Mouse (Mus musculus) ES-E14 (cell line): ENCODE measurements at regions not wholly inside any gene's neighbourhood (a gene's known extent, or its start where the extent isn't known, plus 50 kb on each side); places are given as distances from the start of the nearest gene placed in this dataset.
"Not testable (repeated sequence)": the region's sequence is repeated elsewhere in the genome, so short reads cannot be mapped to it uniquely, and the experiment has no call there.

Experiments used
- CHD2 ChIP-seq: IDR thresholded peaks from 2 replicates; pipeline ENCODE4 v1.6.1; 2014; ENCODE audit warnings: mild to moderate bottlenecking, low read depth, low read length, inconsistent platforms
- HCFC1 ChIP-seq: IDR thresholded peaks from 2 replicates; pipeline ENCODE4 v1.6.1; 2012; ENCODE audit warnings: low read length, inconsistent platforms, borderline replicate concordance; ENCODE audit not compliant: insufficient read depth
- ZC3H11A ChIP-seq: IDR thresholded peaks from 2 replicates; pipeline ENCODE4 v1.6.1; 2012; ENCODE audit warnings: low read depth, mild to moderate bottlenecking, inconsistent platforms, low read length, borderline replicate concordance
- ZNF384 ChIP-seq: IDR thresholded peaks from 2 replicates; pipeline ENCODE4 v1.6.1; 2012; ENCODE audit warnings: low read depth, low read length, inconsistent platforms

DNA sequence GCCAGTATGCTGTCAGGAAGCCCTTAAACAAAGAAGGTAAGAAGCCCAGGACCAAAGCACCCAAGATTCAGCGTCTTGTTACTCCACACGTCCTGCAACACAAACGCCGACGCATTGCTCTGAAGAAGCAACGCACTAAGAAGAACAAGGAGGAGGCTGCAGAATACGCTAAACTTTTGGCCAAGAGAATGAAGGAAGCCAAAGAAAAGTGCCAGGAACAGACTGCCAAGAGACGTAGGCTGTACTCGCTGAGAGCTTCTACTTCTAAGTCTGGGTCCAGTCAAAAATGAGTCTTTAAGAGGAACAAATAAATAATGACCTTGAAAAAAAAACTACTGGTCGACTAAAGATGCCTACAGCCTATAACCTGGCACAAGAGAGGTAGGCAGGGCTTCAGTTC is 110.0 kb downstream of the Cyld start:
- TF ChIP-seq ZC3H11A, ZNF384, CHD2, HCFC1: not testable (repeated sequence)
